Mouse (Mus musculus): ENCODE data around the gene Cttn. TPM values are rescaled to one million over a fixed set of nuclear protein-coding genes. Genes with fewer than 3 reads are reported as not detected.
A peak's percentile ranks its signal among the peaks of the same experiment; 100 is the strongest.

The Cttn gene
- polyA plus RNA-seq, 2 experiments = 31.0 to 31.5 TPM

- Histone ChIP-seq H3K4me3 (ENCODE audit: insufficient read depth in 1 of 2, low read depth in 2 of 2, low read length in 2 of 2) (no peak overlapping the region), H3K4me2 (ENCODE audit: low read depth) (no peak overlapping the region), H3K9ac (replicated peaks) (no peak overlapping the region), H3K27me3 (ENCODE audit: control insufficient read depth, insufficient read depth, low read length) (no peaks in the 10 kb centered on the region), H3K9me3 (ENCODE audit: control insufficient read depth, low read length) (no peaks in the 10 kb centered on the region), H3K36me3 (replicated peaks; ENCODE audit: control insufficient read depth, insufficient read depth, low read depth) (no peaks in the 10 kb centered on the region), H3K4me1 (replicated peaks; ENCODE audit: control insufficient read depth in 2 of 2, insufficient read depth in 2 of 2, low read length in 1 of 2) (0 out of 4 replicates have a peak, but pooled peaks cover 0 to 3% of the 10 kb centered on the region in 2 experiments), H3K27ac (no peak overlapping the region)
- WGBS (ENCODE audit: insufficient replicate concordance) = 68% methylated on average over 2 of the region's 2 CpGs
- ATAC-seq (ENCODE audit: insufficient read depth) (no peak), DNase-seq (ENCODE audit: low read depth in 3 of 3, low spot score in 3 of 3) (no peak)
- TF ChIP-seq CTCF (IDR thresholded peaks at IDR 0.05; ENCODE audit: low read depth) = no peak
- TF ChIP-seq EP300 (IDR thresholded peaks at IDR 0.05; ENCODE audit: low read depth) = no peak
Measured at GRCm38 (mm10) chr7:144389704-144390103, 81.1 kb downstream of the Cttn start.

DNA sequence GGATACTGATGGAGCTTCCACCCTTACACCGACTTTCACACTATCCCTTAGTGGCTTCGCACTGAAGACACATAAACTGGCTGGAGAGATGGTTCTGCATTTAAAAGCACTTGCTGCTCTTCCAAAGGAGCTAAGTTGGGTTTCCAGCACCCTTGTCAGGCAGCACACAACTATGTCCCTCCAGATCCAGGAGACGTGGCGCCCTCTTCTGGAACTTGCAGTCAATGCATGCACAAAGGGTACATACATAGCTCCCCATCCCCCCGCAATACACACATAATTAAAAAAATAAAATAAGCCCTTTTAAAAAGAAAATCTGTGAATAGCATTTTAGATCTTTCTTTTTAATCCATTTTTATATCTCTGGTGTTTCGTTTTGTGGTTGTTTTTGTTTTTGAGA lies 83.3 kb downstream of the Cttn start:
- H3K36me3 ChIP-seq (replicated peaks; ENCODE audit: control insufficient read depth, insufficient read depth, low read depth) = no peaks in the 10 kb centered on the region
- no peak overlapping the region for H3K4me2 ChIP-seq (ENCODE audit: low read depth)
- ATAC-seq (ENCODE audit: insufficient read depth) = no peak
- H3K4me3 ChIP-seq (ENCODE audit: insufficient read depth in 1 of 2, low read depth in 2 of 2, low read length in 2 of 2) = no peak overlapping the region
- no peak overlapping the region for H3K27ac ChIP-seq
- TF ChIP-seq CTCF (IDR thresholded peaks at IDR 0.05; ENCODE audit: low read depth) = peak; percentile 36
- no peak for TF ChIP-seq EP300 (IDR thresholded peaks at IDR 0.05; ENCODE audit: low read depth)
- H3K27me3 ChIP-seq (ENCODE audit: control insufficient read depth, insufficient read depth, low read length) = no peaks in the 10 kb centered on the region
- 72% methylated on average over 6 of the region's 6 CpGs for WGBS (ENCODE audit: insufficient replicate concordance)
- no peak overlapping the region for H3K9ac ChIP-seq (replicated peaks)
- 0 out of 4 replicates have a peak, but pooled peaks cover 0 to 3% of the 10 kb centered on the region in 2 experiments for H3K4me1 ChIP-seq (replicated peaks; ENCODE audit: control insufficient read depth in 2 of 2, insufficient read depth in 2 of 2, low read length in 1 of 2)
- no peaks in the 10 kb centered on the region for H3K9me3 ChIP-seq (ENCODE audit: control insufficient read depth, low read length)
- DNase-seq (ENCODE audit: low read depth in 3 of 3, low spot score in 3 of 3) = no peak

Other genes starting within 250 kb of the Cttn start
- 12.6 and 15.4 TPM in 2 replicates for gene Ppfia1, start 82.7 kb upstream of the Cttn start, polyA plus RNA-seq (2012; rRNA removed)
- gene Ppfia1, start 82.7 kb upstream of the Cttn start, polyA plus RNA-seq (2014; fragmentation: Nextera tagmentation; extraction: Ambion mirVana) = 13.7 and 15.1 TPM in 2 replicates
- 3.6 and 4.1 TPM in 2 replicates for gene Fadd, start 111.5 kb upstream of the Cttn start, polyA plus RNA-seq (2012; rRNA removed)
- 4.4 and 5.0 TPM in 2 replicates for gene Fadd, start 111.5 kb upstream of the Cttn start, polyA plus RNA-seq (2014; fragmentation: Nextera tagmentation; extraction: Ambion mirVana)

Measured in liver, embryonic 14.5 days (tissue).